Mouse (Mus musculus) embryonic facial prominence, embryonic 12.5 days (tissue): ENCODE results near the gene Ptprk. TPM values are rescaled to one million over a fixed set of nuclear protein-coding genes. Genes with fewer than 3 reads are reported as not detected.

Experiments used
- ATAC-seq: fragments of 200-750 bp; cut with Nextera tagmentation; 2 replicates; pipeline ENCODE4 v1.8.0; 2017; ENCODE audit not compliant: insufficient number of reproducible peaks, insufficient read depth, low FRiP score, low TSS enrichment
- H3K27ac ChIP-seq: fragments of 300-500 bp; sonication (generic); 2 replicates; pipeline ENCODE4 v1.5.1; 2016; ENCODE audit warnings: mild to moderate bottlenecking
- H3K27me3 ChIP-seq: fragments of 300-500 bp; sonication (generic); 2 replicates; pipeline ENCODE4 v1.6.1; 2016; ENCODE audit warnings: mild to moderate bottlenecking, moderate library complexity
- H3K36me3 ChIP-seq: fragments of 300-500 bp; sonication (generic); 2 replicates; pipeline ENCODE4 v1.6.1; 2016; ENCODE audit warnings: mild to moderate bottlenecking
- H3K4me1 ChIP-seq: fragments of 300-500 bp; sonication (generic); 2 replicates; pipeline ENCODE4 v1.6.1; 2016
- H3K4me2 ChIP-seq: fragments of 300-500 bp; sonication (generic); replicated peaks from 2 replicates; pipeline ENCODE4 v1.6.1; 2016; ENCODE audit warnings: mild to moderate bottlenecking, moderate library complexity
- H3K4me3 ChIP-seq: fragments of 300-500 bp; sonication (generic); 2 replicates; pipeline ENCODE4 v1.5.1; 2016; ENCODE audit warnings: mild to moderate bottlenecking
- H3K9ac ChIP-seq: fragments of 300-500 bp; sonication (generic); 2 replicates; pipeline ENCODE4 v1.6.1; 2016; ENCODE audit warnings: mild to moderate bottlenecking, moderate library complexity
- H3K9me3 ChIP-seq: fragments of 300-500 bp; sonication (generic); 2 replicates; pipeline ENCODE4 v1.6.1; 2016; ENCODE audit warnings: mild to moderate bottlenecking, moderate library complexity
- WGBS: fragments of 180-500 bp; shearing (Covaris S2); methylation state at CpG from one replicate; pipeline ENCODE4 v1.1.7; 2016; 5-methylcytosine and 5-hydroxymethylcytosine counted together
- polyA plus RNA-seq: library from polyadenylated mRNA; unstranded; fragments of >200 nt; fragmentation: Nextera tagmentation; extraction: Ambion mirVana; gene quantifications from 2 replicates; pipeline ENCODE4 v1.2.1, GENCODE M21; 2016

The Ptprk gene
- 36.8 and 38.3 TPM in 2 replicates for polyA plus RNA-seq

GRCm38 (mm10) chr10:28074653-28075451 lies at the start of gene Ptprk:
TSS of gene Ptprk (plus strand) at chr10:28074820.
- ATAC-seq, result peak; percentile 98
- Histone ChIP-seq H3K27ac (peak within 1 kb of the TSS; percentile 95), H3K27me3 (no peaks in the 10 kb centered on the region), H3K4me1 (no peaks in the 10 kb centered on the region; the same call in 1 of the 2 replicates), H3K4me2 (peak within 1 kb of the TSS; percentile 74), H3K9ac (peak within 1 kb of the TSS; percentile 85), H3K36me3 (no peaks in the 10 kb centered on the region), H3K4me3 (peak within 1 kb of the TSS; percentile 70), H3K9me3 (no peaks in the 10 kb centered on the region)
- under 1% methylated on average over 75 of the region's 77 CpGs for WGBS

GRCm38 (mm10) chr10:28027791-28028190 lies 46.8 kb upstream of the Ptprk start:
- WGBS, result 80% methylated on average over 2 of the region's 2 CpGs
- Histone ChIP-seq H3K4me2 (no peak overlapping the region), H3K36me3 (no peaks in the 10 kb centered on the region), H3K9ac (no peak overlapping the region), H3K9me3 (no peaks in the 10 kb centered on the region), H3K4me3 (no peak overlapping the region), H3K4me1 (no peaks in the 10 kb centered on the region), H3K27ac (no peak overlapping the region), H3K27me3 (no peaks in the 10 kb centered on the region)
- ATAC-seq, result no peak

- 91% methylated on average over 1 of the region's 1 CpGs for WGBS
- no peaks in the 10 kb centered on the region for H3K9me3 ChIP-seq
- H3K36me3 ChIP-seq, result no peaks in the 10 kb centered on the region
- no peak overlapping the region for H3K9ac ChIP-seq
- no peak overlapping the region for H3K27ac ChIP-seq
- no peak for ATAC-seq
- H3K4me2 ChIP-seq, result no peak overlapping the region
- H3K4me1 ChIP-seq, result no peaks in the 10 kb centered on the region
- H3K4me3 ChIP-seq, result no peak overlapping the region
- no peaks in the 10 kb centered on the region for H3K27me3 ChIP-seq
Observed at GRCm38 (mm10) chr10:28036456-28036855, 38.2 kb upstream of the Ptprk start.

GRCm38 (mm10) chr10:28054764-28055163 lies 19.9 kb upstream of the Ptprk start:
- ATAC-seq, result no peak

GRCm38 (mm10) chr10:28059222-28059621 lies 15.4 kb upstream of the Ptprk start:
- H3K4me2 ChIP-seq, result no peak overlapping the region
- H3K36me3 ChIP-seq, result no peaks in the 10 kb centered on the region
- H3K9me3 ChIP-seq, result no peaks in the 10 kb centered on the region
- no peaks in the 10 kb centered on the region for H3K27me3 ChIP-seq
- WGBS, result 85% methylated on average over 1 of the region's 1 CpGs
- no peaks in the 10 kb centered on the region for H3K4me1 ChIP-seq
- no peak for ATAC-seq
- H3K4me3 ChIP-seq, result no peak overlapping the region
- H3K9ac ChIP-seq, result no peak overlapping the region
- no peak overlapping the region for H3K27ac ChIP-seq

More at GRCm38 (mm10) chr10:28054764-28055163, 19.9 kb upstream of the Ptprk start:
- no peaks in the 10 kb centered on the region for H3K4me1 ChIP-seq
- H3K4me3 ChIP-seq, result no peak overlapping the region
- no peaks in the 10 kb centered on the region for H3K9me3 ChIP-seq
- 61% methylated on average over 4 of the region's 4 CpGs for WGBS
- H3K27ac ChIP-seq, result no peak overlapping the region
- no peaks in the 10 kb centered on the region for H3K27me3 ChIP-seq
- H3K36me3 ChIP-seq, result no peaks in the 10 kb centered on the region
- H3K9ac ChIP-seq, result no peak overlapping the region
- no peak overlapping the region for H3K4me2 ChIP-seq

GRCm38 (mm10) chr10:28067997-28068396 lies 6.6 kb upstream of the Ptprk start:
- no peak for ATAC-seq
- 89% methylated on average over 5 of the region's 5 CpGs for WGBS

GRCm38 (mm10) chr10:28073991-28074652 lies 498 bp upstream of the Ptprk start:
- H3K27ac ChIP-seq, result peak overlapping the region; percentile 95
- no peaks in the 10 kb centered on the region for H3K27me3 ChIP-seq
- under 1% methylated on average over 26 of the region's 26 CpGs for WGBS
- H3K4me3 ChIP-seq, result peak overlapping the region; percentile 70
- H3K4me2 ChIP-seq, result peak overlapping the region; percentile 74
- no peaks in the 10 kb centered on the region for H3K9me3 ChIP-seq
- no peaks in the 10 kb centered on the region for H3K36me3 ChIP-seq
- H3K4me1 ChIP-seq, result no peaks in the 10 kb centered on the region; the same call in 1 of the 2 replicates
- no peak; the same call in 1 of the 2 replicates for ATAC-seq
- H3K9ac ChIP-seq, result peak overlapping the region; percentile 72

More at GRCm38 (mm10) chr10:28067997-28068396, 6.6 kb upstream of the Ptprk start:
- Histone ChIP-seq H3K4me3 (no peak overlapping the region), H3K4me2 (no peak overlapping the region), H3K9me3 (no peaks in the 10 kb centered on the region), H3K27me3 (no peaks in the 10 kb centered on the region), H3K9ac (no peak overlapping the region), H3K27ac (no peak overlapping the region), H3K4me1 (no peaks in the 10 kb centered on the region), H3K36me3 (no peaks in the 10 kb centered on the region)

GRCm38 (mm10) chr10:28075491-28076035 lies 943 bp downstream of the Ptprk start:
- under 1% methylated on average over 22 of the region's 22 CpGs for WGBS
- Histone ChIP-seq H3K4me2 (peak overlapping the region; percentile 74), H3K4me3 (peak overlapping the region; percentile 70), H3K4me1 (no peaks in the 10 kb centered on the region; the same call in 1 of the 2 replicates), H3K27me3 (no peaks in the 10 kb centered on the region), H3K27ac (peak overlapping the region; percentile 95), H3K9ac (peak overlapping the region; percentile 85), H3K36me3 (no peaks in the 10 kb centered on the region), H3K9me3 (no peaks in the 10 kb centered on the region)
- no peak; the same call in 1 of the 2 replicates for ATAC-seq

- Histone ChIP-seq H3K9me3 (no peaks in the 10 kb centered on the region), H3K4me2 (peak overlapping the region; percentile 74), H3K4me3 (peak overlapping the region; percentile 70), H3K27me3 (no peaks in the 10 kb centered on the region), H3K27ac (peak overlapping the region; percentile 95; the same call in 1 of the 2 replicates), H3K4me1 (no peaks in the 10 kb centered on the region; the same call in 1 of the 2 replicates), H3K36me3 (no peaks in the 10 kb centered on the region), H3K9ac (peak overlapping the region; percentile 85)
- WGBS, result 1% methylated on average over 30 of the region's 30 CpGs
- ATAC-seq, result no peak; the same call in 1 of the 2 replicates
Observed at GRCm38 (mm10) chr10:28076036-28076855, 1.6 kb downstream of the Ptprk start.

- Histone ChIP-seq H3K27me3 (no peaks in the 10 kb centered on the region), H3K9ac (no peak overlapping the region), H3K36me3 (no peaks in the 10 kb centered on the region), H3K9me3 (no peaks in the 10 kb centered on the region), H3K4me2 (no peak overlapping the region), H3K27ac (no peak overlapping the region), H3K4me3 (no peak overlapping the region), H3K4me1 (no peaks in the 10 kb centered on the region; the same call in 1 of the 2 replicates)
- 76% methylated on average over 1 of the region's 1 CpGs for WGBS
- no peak for ATAC-seq
Observed at GRCm38 (mm10) chr10:28078270-28078669, 3.6 kb downstream of the Ptprk start.

GRCm38 (mm10) chr10:28081221-28081620 lies 6.6 kb downstream of the Ptprk start:
- Histone ChIP-seq H3K27ac (no peak overlapping the region), H3K4me3 (no peak overlapping the region), H3K27me3 (no peaks in the 10 kb centered on the region), H3K9me3 (no peaks in the 10 kb centered on the region), H3K9ac (no peak overlapping the region), H3K4me2 (no peak overlapping the region), H3K36me3 (no peaks in the 10 kb centered on the region), H3K4me1 (no peaks in the 10 kb centered on the region; the same call in 1 of the 2 replicates)
- ATAC-seq, result no peak
- WGBS, result 93% methylated on average over 2 of the region's 2 CpGs
